Mouse (Mus musculus) stomach, postnatal 0 days (tissue): ENCODE measurements at regions not wholly inside any gene's neighbourhood (a gene's known extent, or its start where the extent isn't known, plus 50 kb on each side); places are given as distances from the start of the nearest gene placed in this dataset.

Source experiments
- CTCF ChIP-seq: IDR thresholded peaks from 2 replicates; pipeline ENCODE4 v1.5.1; 2016; ENCODE audit warnings: antibody characterized with exemption, low read depth, mild to moderate bottlenecking, moderate library complexity
- EP300 ChIP-seq: optimal IDR thresholded peaks from 2 replicates; pipeline ENCODE3; 2016; ENCODE audit warnings: antibody characterized with exemption

DNA sequence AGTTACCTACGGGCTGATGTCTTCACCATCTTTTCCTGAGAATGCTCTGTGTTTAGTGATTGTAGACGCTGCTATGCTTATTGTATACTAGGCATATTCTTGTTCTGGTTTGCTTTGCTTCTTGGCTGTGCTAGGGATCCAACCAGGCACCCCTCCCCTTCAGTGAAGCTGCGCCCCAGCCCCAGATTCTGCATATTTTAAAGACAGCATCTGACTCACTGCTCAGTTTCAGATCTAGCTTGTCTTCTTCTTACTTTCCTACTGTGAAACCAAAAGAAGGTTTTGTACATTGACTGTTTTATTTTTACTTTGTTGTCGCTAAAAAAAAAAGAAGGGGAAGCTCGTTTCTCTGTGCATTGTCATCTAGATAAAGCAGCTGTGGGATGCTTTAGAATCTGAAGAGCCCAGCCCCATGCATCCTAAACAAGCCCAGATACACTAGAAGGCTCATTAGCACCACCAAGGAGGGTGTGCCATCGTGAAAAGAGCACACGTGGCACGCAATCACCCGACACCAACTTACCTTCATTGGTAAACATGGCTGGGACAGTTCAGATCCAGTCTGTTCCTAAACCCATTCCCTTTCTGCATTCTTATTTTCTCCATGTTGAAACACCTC, 83.7 kb upstream of the Phyhipl start:
- TF ChIP-seq CTCF (no peak), EP300 (no peak)
